Mouse (Mus musculus) left cerebral cortex, adult 9 months (tissue): ENCODE measurements around the gene Fos.
"Not testable (repeated sequence)": the region's sequence is repeated elsewhere in the genome, so short reads cannot be mapped to it uniquely, and the experiment has no call there.

ENCODE experiments used
- DNase-seq, 2 experiments: peaks; one replicate each; pipeline ENCODE4 v3.0.0; 2022; ENCODE audit warnings: low spot score in 2 of 2

Fos gene

GRCm38 (mm10) chr12:85523421-85524192 is 49.9 kb downstream of the Fos start:
- no peak for DNase-seq

GRCm38 (mm10) chr12:85524193-85524858 is 50.6 kb downstream of the Fos start:
- DNase-seq: peak; percentile 32 to 43

DNA sequence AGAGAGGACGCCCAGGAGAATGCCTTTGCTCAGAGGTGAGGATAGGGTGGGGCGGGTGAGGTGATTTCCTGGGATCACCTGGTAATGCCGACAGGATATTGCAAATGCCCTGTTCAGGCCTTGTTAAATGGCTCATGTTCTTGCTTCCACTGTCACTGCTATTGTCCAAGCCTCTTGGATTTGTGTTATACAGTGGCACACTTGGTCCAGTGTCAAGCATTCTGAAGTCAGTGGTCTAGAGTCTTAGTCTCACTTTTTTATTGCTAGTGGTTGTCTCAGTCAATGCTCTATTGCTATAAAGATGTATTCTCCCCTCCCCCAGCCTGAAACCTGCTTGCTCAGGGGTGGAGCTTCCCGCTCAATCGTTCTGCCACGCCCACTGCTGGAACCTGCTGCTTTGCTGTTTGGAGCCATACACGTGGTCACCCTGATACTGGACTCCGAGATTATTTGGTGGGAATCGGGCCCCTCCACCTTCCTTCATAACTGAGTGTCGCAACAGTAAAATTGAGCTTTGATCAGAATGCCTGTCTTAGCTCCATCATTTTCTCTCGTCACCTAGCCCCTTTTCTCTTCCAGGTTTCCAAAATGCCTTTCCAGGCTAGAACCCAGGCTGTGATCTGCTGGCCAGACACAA is 51.3 kb downstream of the Fos start:
- DNase-seq: not testable (repeated sequence)
